Comparison of ENCODE assay signal across 14 mouse cellular contexts in genomic region chr3:125869873-125870272, GRCm38 (mm10).
"Had no signal": no experiment of that assay in that cellular context is flagged by ENCODE, and none has a peak within 500 bp of the region (broad histone marks: within the 10 kb centered on the region; RNA-seq: fewer than 3 reads in every experiment).

No protein-coding gene starts in this region.

- H3K4me1 ChIP-seq: hindbrain, embryonic 15.5 days; limb, embryonic 12.5 days; liver, embryonic 13.5 days; midbrain, embryonic 13.5 days; neural tube, embryonic 15.5 days had no signal

- H3K27ac ChIP-seq: hindbrain, embryonic 15.5 days; limb, embryonic 12.5 days; liver, embryonic 13.5 days; midbrain, embryonic 13.5 days; neural tube, embryonic 15.5 days had no signal

- H3K9ac ChIP-seq: hindbrain, embryonic 15.5 days; limb, embryonic 12.5 days; liver, embryonic 13.5 days; midbrain, embryonic 13.5 days; neural tube, embryonic 15.5 days had no signal

- DNase-seq: liver; liver, embryonic 13.5 days; lung, adult 2 months; lung, postnatal 36 days; right cerebral cortex, adult 18-20 months; right cerebral cortex, postnatal 25 days; thymus, postnatal 4 days had no signal

- H3K27me3 ChIP-seq: hindbrain, embryonic 15.5 days; limb, embryonic 12.5 days; liver, embryonic 13.5 days; midbrain, embryonic 13.5 days; neural tube, embryonic 15.5 days had no signal

- H3K4me2 ChIP-seq: hindbrain, embryonic 15.5 days; limb, embryonic 12.5 days; liver, embryonic 13.5 days; midbrain, embryonic 13.5 days; neural tube, embryonic 15.5 days had no signal

- H3K4me3 ChIP-seq: hindbrain, embryonic 15.5 days; limb, embryonic 12.5 days; liver, embryonic 13.5 days; midbrain, embryonic 13.5 days; myocyte; neural tube, embryonic 15.5 days had no signal

- ATAC-seq: intestine, postnatal 0 days; lung, postnatal 0 days; midbrain, embryonic 13.5 days had no signal

- H3K36me3 ChIP-seq: hindbrain, embryonic 15.5 days; limb, embryonic 12.5 days; liver, embryonic 13.5 days; midbrain, embryonic 13.5 days; neural tube, embryonic 15.5 days had no signal

- H3K9me3 ChIP-seq: hindbrain, embryonic 15.5 days; limb, embryonic 12.5 days; liver, embryonic 13.5 days; midbrain, embryonic 13.5 days; neural tube, embryonic 15.5 days had no signal
